Comparison of ENCODE assay signal across 8 mouse cellular contexts in genomic region chr9:37551751-37552531, GRCm38 (mm10). TPM values are rescaled to one million over a fixed set of nuclear protein-coding genes. Genes with fewer than 3 reads are reported as not detected.
A peak's percentile ranks its signal among the peaks of the same experiment; 100 is the strongest.
DNase-seq lines count a peak whose midpoint lies in the region; ATAC-seq and TF ChIP-seq lines count a peak whose summit lies in the region.

No protein-coding gene starts in this region.

- H3K27me3 ChIP-seq in hindbrain, embryonic 15.5 days, result peaks cover 76% of the 10 kb centered on the region
- peaks cover 60% of the 10 kb centered on the region for H3K27me3 ChIP-seq in midbrain, embryonic 15.5 days (replicated peaks)

- no peaks in the 10 kb centered on the region for H3K9me3 ChIP-seq in hindbrain, embryonic 15.5 days
- H3K9me3 ChIP-seq in midbrain, embryonic 15.5 days, result no peaks in the 10 kb centered on the region

- peaks cover 10% of the 10 kb centered on the region for H3K4me1 ChIP-seq in cortical plate, adult 2 months (ENCODE audit: control insufficient read depth, insufficient read depth, low read length)
- H3K4me1 ChIP-seq in hindbrain, embryonic 15.5 days (replicated peaks), result peaks cover 15% of the 10 kb centered on the region
- H3K4me1 ChIP-seq in midbrain, embryonic 15.5 days, result peaks cover 25% of the 10 kb centered on the region

- H3K4me2 ChIP-seq in hindbrain, embryonic 15.5 days, result peak overlapping the region; percentile 97
- H3K4me2 ChIP-seq in midbrain, embryonic 15.5 days, result peak overlapping the region; percentile 97

- H3K4me3 ChIP-seq in layer of hippocampus, adult 2 months, result peak overlapping the region; percentile 82
- peak overlapping the region; percentile 100 for H3K4me3 ChIP-seq in cortical plate, adult 2 months (ENCODE audit: insufficient read depth, low read length)
- H3K4me3 ChIP-seq in hindbrain, embryonic 15.5 days, result peak overlapping the region; percentile 46
- H3K4me3 ChIP-seq in midbrain, embryonic 15.5 days, result peak overlapping the region; percentile 50

- no peak for ATAC-seq in hindbrain, embryonic 15.5 days (ENCODE audit: low FRiP score, low read depth)
- ATAC-seq in midbrain, embryonic 15.5 days (replicated peaks), result no peak; the same call in 1 of the 2 replicates

- H3K27ac ChIP-seq in layer of hippocampus, adult 2 months, result peak overlapping the region; percentile 97
- H3K27ac ChIP-seq in cortical plate, adult 2 months (ENCODE audit: insufficient read depth, low read length), result peak overlapping the region; percentile 94
- no peak overlapping the region for H3K27ac ChIP-seq in hindbrain, embryonic 15.5 days (replicated peaks)
- H3K27ac ChIP-seq in midbrain, embryonic 15.5 days, result no peak overlapping the region

- H3K36me3 ChIP-seq in hindbrain, embryonic 15.5 days, result no peaks in the 10 kb centered on the region
- no peaks in the 10 kb centered on the region for H3K36me3 ChIP-seq in midbrain, embryonic 15.5 days (replicated peaks)

- WGBS in hindbrain, embryonic 15.5 days, result 2% methylated on average over 23 of the region's 23 CpGs
- 3% methylated on average over 23 of the region's 23 CpGs for WGBS in midbrain, embryonic 15.5 days

- DNase-seq in layer of hippocampus, adult 2 months (ENCODE audit: low spot score in 2 of 2), result peak in 1 of 2 experiments; percentile 63
- DNase-seq in layer of hippocampus, adult 8-10 months (ENCODE audit: low spot score in 2 of 2), result no peak
- no peak for DNase-seq in gastrocnemius, adult 18-20 months (ENCODE audit: low spot score)
- no peak for DNase-seq in cerebellum, postnatal 36 days
- no peak for DNase-seq in c-Kit-positive CD71-positive TER-119-positive erythroid progenitor cells, embryonic 14.5 days (ENCODE audit: low spot score)

- 0 out of 2 replicates have a peak, but pooled peaks have one; percentile 18 for TF ChIP-seq CTCF in layer of hippocampus, adult 2 months (conservative IDR thresholded peaks at IDR 0.05)
- TF ChIP-seq CTCF in cortical plate, adult 2 months (IDR thresholded peaks at IDR 0.05; ENCODE audit: extremely low read depth, insufficient read depth, low read length), result no peak

- H3K9ac ChIP-seq in hindbrain, embryonic 15.5 days, result peak overlapping the region; percentile 39; the same call in 1 of the 2 replicates
- H3K9ac ChIP-seq in midbrain, embryonic 15.5 days, result peak overlapping the region; percentile 33

- TF ChIP-seq POLR2A in cortical plate, adult 2 months (IDR thresholded peaks at IDR 0.05; ENCODE audit: extremely low read depth, insufficient read depth, low read length), result peak; percentile 15; the same call in 1 of the 2 replicates

RNA-seq across cellular contexts. Expression of gene Nrgn, which starts 0.8 kb away (rescaled TPM):
- 1,000 to 10,000 TPM; 1,464 to 1,512 TPM for total RNA-seq in layer of hippocampus, adult 2 months (2021)
- total RNA-seq in layer of hippocampus, adult 8-10 months (2022), result 1,000 to 10,000 TPM; 1,107 to 1,307 (median 1,240) TPM
- polyA plus RNA-seq in cortical plate, adult 2 months (2012; rRNA removed), result 2,488 and 2,563 TPM in 2 replicates
- 4.1 and 5.0 TPM in 2 replicates for polyA plus RNA-seq in hindbrain, embryonic 15.5 days (2015; fragmentation: Nextera tagmentation; extraction: Ambion mirVana)
- polyA plus RNA-seq in midbrain, embryonic 15.5 days (2015; fragmentation: Nextera tagmentation; extraction: Ambion mirVana), result 5.8 and 6.7 TPM in 2 replicates
- total RNA-seq in gastrocnemius, adult 18-20 months (2021), result under 1 TPM; 0.34 to 0.57 TPM

RNA-seq across cellular contexts. Expression of gene Siae, which starts 3.6 kb away (rescaled TPM):
- 10 to 100 TPM in 1 of 2 experiments, 1 to 10 TPM in 1; 9.6 to 14.0 TPM for total RNA-seq in layer of hippocampus, adult 2 months (2021)
- total RNA-seq in layer of hippocampus, adult 8-10 months (2022), result 10 to 100 TPM; 10.0 to 15.7 (median 13.4) TPM
- 22.2 and 24.2 TPM in 2 replicates for polyA plus RNA-seq in cortical plate, adult 2 months (2012; rRNA removed)
- 11.6 and 13.3 TPM in 2 replicates for polyA plus RNA-seq in hindbrain, embryonic 15.5 days (2015; fragmentation: Nextera tagmentation; extraction: Ambion mirVana)
- 11.5 and 12.0 TPM in 2 replicates for polyA plus RNA-seq in midbrain, embryonic 15.5 days (2015; fragmentation: Nextera tagmentation; extraction: Ambion mirVana)
- total RNA-seq in gastrocnemius, adult 18-20 months (2021), result 1 to 10 TPM; 3.3 to 4.0 TPM

RNA-seq across cellular contexts. Expression of gene Vsig2, which starts 12.9 kb away (rescaled TPM):
- 1 to 10 TPM; 2.5 to 3.7 TPM for total RNA-seq in layer of hippocampus, adult 2 months (2021)
- total RNA-seq in layer of hippocampus, adult 8-10 months (2022), result 1 to 10 TPM; 3.5 to 5.7 (median 4.2) TPM
- 6.6 and 7.6 TPM in 2 replicates for polyA plus RNA-seq in cortical plate, adult 2 months (2012; rRNA removed)
- 0.89 and 1.4 TPM in 2 replicates for polyA plus RNA-seq in hindbrain, embryonic 15.5 days (2015; fragmentation: Nextera tagmentation; extraction: Ambion mirVana)
- 0.46 and 0.59 TPM in 2 replicates for polyA plus RNA-seq in midbrain, embryonic 15.5 days (2015; fragmentation: Nextera tagmentation; extraction: Ambion mirVana)
- under 1 TPM; 0.55 to 0.85 TPM for total RNA-seq in gastrocnemius, adult 18-20 months (2021)

RNA-seq across cellular contexts. Expression of gene Esam, which starts 24.1 kb away (rescaled TPM):
- total RNA-seq in layer of hippocampus, adult 2 months (2021), result 10 to 100 TPM; 18.3 to 19.3 TPM
- 10 to 100 TPM; 14.7 to 24.6 (median 18.6) TPM for total RNA-seq in layer of hippocampus, adult 8-10 months (2022)
- polyA plus RNA-seq in cortical plate, adult 2 months (2012; rRNA removed), result 35.1 and 36.6 TPM in 2 replicates
- 45.4 and 45.5 TPM in 2 replicates for polyA plus RNA-seq in hindbrain, embryonic 15.5 days (2015; fragmentation: Nextera tagmentation; extraction: Ambion mirVana)
- 47.0 and 49.1 TPM in 2 replicates for polyA plus RNA-seq in midbrain, embryonic 15.5 days (2015; fragmentation: Nextera tagmentation; extraction: Ambion mirVana)
- 10 to 100 TPM; 17.9 to 18.5 TPM for total RNA-seq in gastrocnemius, adult 18-20 months (2021)

Comparison
In these comparisons a context has a peak if more than half of its experiments do, and no peak if none do; other contexts are left out.
1. H3K27ac ChIP-seq: peak in layer of hippocampus, adult 2 months (single experiment) and cortical plate, adult 2 months (single experiment); none in hindbrain, embryonic 15.5 days (single experiment) and midbrain, embryonic 15.5 days (single experiment).
2. H3K4me3 ChIP-seq: peak in every context shown above with its lines; median percentile 100 in cortical plate, adult 2 months; 82 in layer of hippocampus, adult 2 months; 50 in midbrain, embryonic 15.5 days; 46 in hindbrain, embryonic 15.5 days.
3. RNA of gene Nrgn, which starts 0.8 kb away (total RNA-seq): 1,464 to 1,512 TPM in layer of hippocampus, adult 2 months and 1,107 to 1,307 TPM in layer of hippocampus, adult 8-10 months; 0.34 to 0.57 TPM in gastrocnemius, adult 18-20 months; every median in the first group is over 100 times any median in the second.